Mouse (Mus musculus): ENCODE data around the gene Gtf2ird2. TPM values are rescaled to one million over a fixed set of nuclear protein-coding genes. Genes with fewer than 3 reads are reported as not detected.

Gene Gtf2ird2
- polyA plus RNA-seq, 1 experiment from 2014 or later, result 11.0 TPM

- Histone ChIP-seq H3K36me3 (ENCODE audit: insufficient read depth, low read length) (peaks cover 90% of the 10 kb centered on the region), H3K4me3 (ENCODE audit: low read length) (no peak overlapping the region), H3K4me1 (ENCODE audit: insufficient read depth, low read length) (no peaks in the 10 kb centered on the region), H3K9ac (replicated peaks; ENCODE audit: low read length) (no peak overlapping the region), H3K4me2 (replicated peaks; ENCODE audit: low read depth, low read length) (no peak overlapping the region), H3K9me3 (ENCODE audit: low read length) (no peaks in the 10 kb centered on the region), H3K27me3 (ENCODE audit: insufficient read depth, low read length) (no peaks in the 10 kb centered on the region), H3K27ac (ENCODE audit: low read length) (no peak overlapping the region)
- WGBS, result 87% methylated on average over 10 of the region's 10 CpGs
- ATAC-seq (ENCODE audit: low FRiP score, low TSS enrichment), result no peak
Measured at GRCm38 (mm10) chr5:134255294-134255693, 71.5 kb downstream of the Gtf2ird2 start.

- 88% methylated on average over 13 of the region's 13 CpGs for WGBS
- Histone ChIP-seq H3K9ac (replicated peaks; ENCODE audit: low read length) (no peak overlapping the region), H3K27me3 (ENCODE audit: insufficient read depth, low read length) (no peaks in the 10 kb centered on the region), H3K4me1 (ENCODE audit: insufficient read depth, low read length) (no peaks in the 10 kb centered on the region), H3K9me3 (ENCODE audit: low read length) (no peaks in the 10 kb centered on the region), H3K36me3 (ENCODE audit: insufficient read depth, low read length) (peaks cover 91% of the 10 kb centered on the region), H3K4me3 (ENCODE audit: low read length) (no peak overlapping the region), H3K4me2 (replicated peaks; ENCODE audit: low read depth, low read length) (no peak overlapping the region), H3K27ac (ENCODE audit: low read length) (no peak overlapping the region)
- no peak for ATAC-seq (ENCODE audit: low FRiP score, low TSS enrichment)
Measured at GRCm38 (mm10) chr5:134257349-134258031, 73.7 kb downstream of the Gtf2ird2 start.

DNA sequence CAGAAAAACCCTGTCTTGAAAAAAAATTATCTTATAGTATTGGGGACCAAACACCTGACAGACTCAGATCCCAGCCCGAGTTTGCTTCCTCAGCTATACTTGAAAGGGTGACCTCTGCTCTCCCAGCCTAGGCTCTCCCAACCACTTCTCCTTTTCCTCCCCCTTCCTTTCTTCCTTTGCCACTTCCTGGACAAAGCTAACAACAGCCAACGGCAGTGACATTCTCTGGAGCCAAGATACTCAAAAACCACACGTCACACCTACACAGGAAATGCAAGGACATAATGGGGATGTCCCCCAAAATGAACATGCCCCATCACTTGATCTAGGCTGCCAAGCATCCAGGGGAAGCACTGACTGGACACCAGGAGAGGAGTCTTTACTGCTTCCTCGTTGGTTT is 74.6 kb downstream of the Gtf2ird2 start:
- no peak overlapping the region for H3K4me3 ChIP-seq (ENCODE audit: low read length)
- H3K9me3 ChIP-seq (ENCODE audit: low read length), result no peaks in the 10 kb centered on the region
- peaks cover 91% of the 10 kb centered on the region for H3K36me3 ChIP-seq (ENCODE audit: insufficient read depth, low read length)
- no peaks in the 10 kb centered on the region for H3K4me1 ChIP-seq (ENCODE audit: insufficient read depth, low read length)
- H3K27ac ChIP-seq (ENCODE audit: low read length), result no peak overlapping the region
- no peak for ATAC-seq (ENCODE audit: low FRiP score, low TSS enrichment)
- WGBS, result 79% methylated on average over 4 of the region's 4 CpGs
- no peak overlapping the region for H3K9ac ChIP-seq (replicated peaks; ENCODE audit: low read length)
- no peaks in the 10 kb centered on the region for H3K27me3 ChIP-seq (ENCODE audit: insufficient read depth, low read length)
- no peak overlapping the region for H3K4me2 ChIP-seq (replicated peaks; ENCODE audit: low read depth, low read length)

DNA sequence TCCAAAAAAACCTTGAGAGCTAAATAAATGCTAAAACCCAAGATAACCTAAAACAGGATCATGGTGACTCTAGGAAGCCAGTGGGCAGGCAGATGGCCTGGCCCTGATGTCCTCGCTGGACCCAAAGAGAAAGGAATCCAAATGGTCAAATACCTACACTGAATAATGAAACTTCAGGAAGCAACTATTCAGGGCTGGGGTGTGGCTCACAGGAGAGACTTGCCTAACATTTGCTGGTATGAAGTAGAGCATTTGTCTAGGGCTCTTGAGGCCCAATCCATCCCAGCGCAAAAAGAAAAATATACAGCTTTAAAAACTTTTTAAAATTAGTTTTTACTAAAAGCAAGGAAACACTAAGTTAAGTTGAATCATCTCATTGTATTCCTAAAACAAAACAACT is 75.1 kb downstream of the Gtf2ird2 start:
- Histone ChIP-seq H3K9me3 (ENCODE audit: low read length) (no peaks in the 10 kb centered on the region), H3K4me1 (ENCODE audit: insufficient read depth, low read length) (no peaks in the 10 kb centered on the region), H3K4me3 (ENCODE audit: low read length) (no peak overlapping the region), H3K36me3 (ENCODE audit: insufficient read depth, low read length) (peaks cover 91% of the 10 kb centered on the region), H3K4me2 (replicated peaks; ENCODE audit: low read depth, low read length) (no peak overlapping the region), H3K9ac (replicated peaks; ENCODE audit: low read length) (no peak overlapping the region), H3K27me3 (ENCODE audit: insufficient read depth, low read length) (no peaks in the 10 kb centered on the region), H3K27ac (ENCODE audit: low read length) (no peak overlapping the region)
- WGBS, result 87% methylated on average over 2 of the region's 2 CpGs
- ATAC-seq (ENCODE audit: low FRiP score, low TSS enrichment), result no peak

GRCm38 (mm10) chr5:134260001-134260636 is 76.3 kb downstream of the Gtf2ird2 start:
- no peak overlapping the region for H3K27ac ChIP-seq (ENCODE audit: low read length)
- ATAC-seq (ENCODE audit: low FRiP score, low TSS enrichment), result no peak
- no peak overlapping the region for H3K9ac ChIP-seq (replicated peaks; ENCODE audit: low read length)
- no peak overlapping the region for H3K4me2 ChIP-seq (replicated peaks; ENCODE audit: low read depth, low read length)
- no peaks in the 10 kb centered on the region for H3K4me1 ChIP-seq (ENCODE audit: insufficient read depth, low read length)
- no peaks in the 10 kb centered on the region for H3K27me3 ChIP-seq (ENCODE audit: insufficient read depth, low read length)
- WGBS, result 88% methylated on average over 9 of the region's 9 CpGs
- no peaks in the 10 kb centered on the region for H3K9me3 ChIP-seq (ENCODE audit: low read length)
- H3K36me3 ChIP-seq (ENCODE audit: insufficient read depth, low read length), result peaks cover 91% of the 10 kb centered on the region
- no peak overlapping the region for H3K4me3 ChIP-seq (ENCODE audit: low read length)

- Histone ChIP-seq H3K36me3 (ENCODE audit: insufficient read depth, low read length) (peaks cover 84% of the 10 kb centered on the region), H3K9me3 (ENCODE audit: low read length) (no peaks in the 10 kb centered on the region), H3K4me3 (ENCODE audit: low read length) (no peak overlapping the region), H3K27ac (ENCODE audit: low read length) (no peak overlapping the region), H3K9ac (replicated peaks; ENCODE audit: low read length) (no peak overlapping the region), H3K4me1 (ENCODE audit: insufficient read depth, low read length) (no peaks in the 10 kb centered on the region), H3K4me2 (replicated peaks; ENCODE audit: low read depth, low read length) (no peak overlapping the region), H3K27me3 (ENCODE audit: insufficient read depth, low read length) (no peaks in the 10 kb centered on the region)
- no peak for ATAC-seq (ENCODE audit: low FRiP score, low TSS enrichment)
- WGBS, result 61% methylated on average over 2 of the region's 2 CpGs
Measured at GRCm38 (mm10) chr5:134265890-134266289, 82.1 kb downstream of the Gtf2ird2 start.

DNA sequence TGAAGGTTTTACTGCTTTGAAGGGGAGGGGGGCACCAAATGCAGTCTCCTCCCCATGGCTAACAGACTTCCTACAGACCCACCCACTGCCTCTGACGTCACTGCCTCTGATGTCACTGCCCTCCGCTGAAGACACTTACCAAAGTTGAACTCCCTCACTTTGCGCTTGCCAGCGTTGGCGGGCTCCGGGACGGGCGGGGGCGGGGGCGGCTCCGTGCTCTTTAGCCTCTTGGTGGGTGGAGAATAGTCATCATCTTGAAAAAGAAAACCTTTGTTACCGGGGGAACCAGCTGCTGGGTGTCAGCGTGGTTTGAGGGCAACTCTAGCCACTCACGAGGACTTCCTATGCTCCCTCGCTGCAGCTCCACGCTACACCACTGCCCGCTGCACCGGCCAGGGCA is 82.6 kb downstream of the Gtf2ird2 start:
- Histone ChIP-seq H3K36me3 (ENCODE audit: insufficient read depth, low read length) (peaks cover 84% of the 10 kb centered on the region), H3K27me3 (ENCODE audit: insufficient read depth, low read length) (no peaks in the 10 kb centered on the region), H3K4me3 (ENCODE audit: low read length) (no peak overlapping the region), H3K27ac (ENCODE audit: low read length) (0 out of 2 replicates have a peak overlapping the region, but pooled peaks have one; percentile 13), H3K9me3 (ENCODE audit: low read length) (no peaks in the 10 kb centered on the region), H3K9ac (replicated peaks; ENCODE audit: low read length) (no peak overlapping the region), H3K4me2 (replicated peaks; ENCODE audit: low read depth, low read length) (no peak overlapping the region), H3K4me1 (ENCODE audit: insufficient read depth, low read length) (no peaks in the 10 kb centered on the region)
- peak; percentile 47; the same call in 1 of the 2 replicates for ATAC-seq (ENCODE audit: low FRiP score, low TSS enrichment)
- 54% methylated on average over 18 of the region's 18 CpGs for WGBS

DNA sequence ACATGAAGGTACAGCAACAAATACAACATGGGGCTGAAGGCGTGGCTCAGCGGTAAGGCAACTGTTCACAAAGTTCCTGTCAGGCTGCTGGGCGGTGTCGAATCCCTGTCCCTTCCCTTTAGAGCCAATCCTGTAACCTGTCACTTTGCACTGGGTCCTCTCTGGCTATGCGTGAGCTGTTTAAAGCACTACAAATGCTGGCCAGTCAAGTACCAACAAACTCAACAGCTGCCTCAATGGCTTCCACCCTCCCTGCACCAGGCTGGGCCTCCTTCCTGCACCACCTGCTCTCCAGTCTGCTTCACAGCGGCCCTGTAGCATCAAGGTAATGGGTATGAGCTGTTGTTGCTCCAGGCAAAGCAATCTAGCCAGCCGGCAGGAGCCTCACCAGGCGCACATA is 84.9 kb downstream of the Gtf2ird2 start:
- Histone ChIP-seq H3K9me3 (ENCODE audit: low read length) (no peaks in the 10 kb centered on the region), H3K27ac (ENCODE audit: low read length) (no peak overlapping the region), H3K27me3 (ENCODE audit: insufficient read depth, low read length) (no peaks in the 10 kb centered on the region), H3K4me1 (ENCODE audit: insufficient read depth, low read length) (no peaks in the 10 kb centered on the region), H3K9ac (replicated peaks; ENCODE audit: low read length) (no peak overlapping the region), H3K36me3 (ENCODE audit: insufficient read depth, low read length) (peaks cover 82% of the 10 kb centered on the region), H3K4me2 (replicated peaks; ENCODE audit: low read depth, low read length) (no peak overlapping the region), H3K4me3 (ENCODE audit: low read length) (no peak overlapping the region)
- ATAC-seq (ENCODE audit: low FRiP score, low TSS enrichment), result no peak
- WGBS, result 95% methylated on average over 8 of the region's 8 CpGs

GRCm38 (mm10) chr5:134269751-134270150 is 85.9 kb downstream of the Gtf2ird2 start:
- Histone ChIP-seq H3K4me3 (ENCODE audit: low read length) (no peak overlapping the region), H3K4me1 (ENCODE audit: insufficient read depth, low read length) (no peaks in the 10 kb centered on the region), H3K9ac (replicated peaks; ENCODE audit: low read length) (no peak overlapping the region), H3K9me3 (ENCODE audit: low read length) (no peaks in the 10 kb centered on the region), H3K4me2 (replicated peaks; ENCODE audit: low read depth, low read length) (no peak overlapping the region), H3K27ac (ENCODE audit: low read length) (no peak overlapping the region), H3K36me3 (ENCODE audit: insufficient read depth, low read length) (peaks cover 81% of the 10 kb centered on the region), H3K27me3 (ENCODE audit: insufficient read depth, low read length) (no peaks in the 10 kb centered on the region)
- ATAC-seq (ENCODE audit: low FRiP score, low TSS enrichment), result no peak
- WGBS, result 79% methylated on average over 5 of the region's 5 CpGs

DNA sequence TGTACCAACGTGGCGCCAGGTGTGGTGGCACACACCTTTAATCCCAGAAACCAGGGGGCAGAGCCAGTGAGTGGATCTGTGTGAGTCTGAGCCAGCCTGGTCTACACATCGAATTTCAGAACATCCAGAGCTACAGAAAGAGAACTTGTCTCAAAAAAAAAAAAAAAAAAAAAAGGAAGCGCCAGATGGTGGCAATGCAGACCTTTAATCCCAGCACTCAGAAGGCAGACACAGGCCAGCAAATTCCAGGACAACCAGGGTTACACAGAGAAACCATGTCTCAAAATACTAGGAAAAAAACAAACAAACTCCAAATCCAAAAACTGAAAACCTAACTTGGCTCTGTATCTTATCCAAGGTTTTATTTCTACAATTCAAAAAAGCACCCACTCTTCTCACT is 86.7 kb downstream of the Gtf2ird2 start:
- WGBS, result 94% methylated on average over 4 of the region's 4 CpGs
- Histone ChIP-seq H3K9ac (replicated peaks; ENCODE audit: low read length) (no peak overlapping the region), H3K4me1 (ENCODE audit: insufficient read depth, low read length) (no peaks in the 10 kb centered on the region), H3K27me3 (ENCODE audit: insufficient read depth, low read length) (no peaks in the 10 kb centered on the region), H3K27ac (ENCODE audit: low read length) (no peak overlapping the region), H3K36me3 (ENCODE audit: insufficient read depth, low read length) (peaks cover 80% of the 10 kb centered on the region), H3K9me3 (ENCODE audit: low read length) (no peaks in the 10 kb centered on the region), H3K4me3 (ENCODE audit: low read length) (no peak overlapping the region), H3K4me2 (replicated peaks; ENCODE audit: low read depth, low read length) (no peak overlapping the region)
- ATAC-seq (ENCODE audit: low FRiP score, low TSS enrichment), result no peak
